Mouse (Mus musculus) A20 (cell line): ENCODE results near the gene Dgkz.

Experiments
- DNase-seq: peaks from one replicate; pipeline ENCODE4 v3.0.0-alpha.2; 2011; ENCODE audit warnings: low read depth, low spot score

The Dgkz gene

DNA sequence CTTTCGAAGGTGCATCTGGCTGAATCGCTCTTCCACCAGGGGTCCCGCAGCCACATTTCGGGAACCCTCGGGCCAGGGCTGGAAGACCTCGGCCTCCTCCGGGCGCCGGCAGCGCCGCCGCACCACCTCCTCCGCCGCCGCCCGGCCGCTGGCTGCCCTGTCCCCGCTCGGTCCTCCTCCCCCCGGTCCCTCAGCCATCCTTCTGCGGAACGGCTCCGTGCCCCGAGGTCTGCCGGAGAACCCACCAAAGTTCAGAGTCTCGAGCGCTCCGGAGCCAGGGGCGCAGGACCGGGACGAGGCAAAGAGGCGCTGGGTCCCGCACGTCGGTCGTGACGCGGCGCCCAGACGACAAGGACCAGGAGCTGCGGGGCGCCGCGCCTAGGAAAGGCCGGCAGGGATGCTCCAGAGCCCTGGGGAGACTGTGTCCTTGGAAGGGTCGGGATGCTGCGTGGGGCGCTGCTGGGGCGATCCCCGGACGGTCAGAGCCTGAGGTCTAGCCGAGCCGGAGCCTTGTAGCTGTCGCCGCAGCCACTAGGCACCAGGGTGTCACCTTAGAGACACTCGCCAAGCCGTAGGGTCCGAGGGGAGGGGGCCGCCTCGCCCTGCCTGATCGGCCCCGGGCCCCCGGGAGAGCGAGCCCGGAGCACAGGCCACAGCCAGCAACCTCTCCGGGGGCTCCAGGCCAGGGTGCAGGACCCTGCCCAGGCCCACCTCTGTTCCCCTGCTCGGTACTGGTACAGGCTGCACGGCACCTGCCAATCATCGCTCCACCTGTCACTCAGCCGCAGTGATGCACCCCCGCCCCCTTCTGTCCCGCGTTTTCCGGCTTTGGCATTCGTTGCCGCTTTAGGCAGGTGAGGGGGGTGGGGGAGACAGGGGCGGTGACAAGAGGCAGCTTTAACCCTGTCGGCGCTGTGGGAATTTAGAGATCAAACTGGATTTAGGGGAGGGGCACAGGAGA lies at the start of gene Dgkz:
Dgkz (minus strand) TSS at position 284 of the 961 bp plus-strand sequence.
- DNase-seq, result no peak

DNA sequence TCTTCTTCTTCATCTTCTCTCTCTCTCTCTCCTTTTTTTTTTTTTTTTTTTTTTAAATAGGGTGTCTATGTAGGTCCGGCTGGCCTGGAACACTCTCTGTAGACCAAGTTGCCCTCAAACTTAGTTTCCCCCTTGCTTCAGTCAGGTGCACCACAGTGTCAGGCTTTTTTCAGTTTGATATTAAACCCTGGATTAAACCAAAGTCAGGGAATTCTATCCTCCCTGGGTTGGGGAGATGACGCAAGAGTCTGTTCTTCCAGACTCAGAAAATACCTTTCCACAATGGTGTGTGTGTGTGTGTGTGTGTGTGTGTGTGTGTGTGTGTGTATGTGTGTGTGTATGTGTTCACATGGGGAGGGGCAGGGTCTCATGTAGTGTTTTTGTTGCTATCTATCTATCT lies 49.5 kb upstream of the Dgkz start:
- no peak for DNase-seq

GRCm38 (mm10) chr2:92024274-92024672 lies 48.6 kb upstream of the Dgkz start, which contains the start of gene Creb3l1:
Creb3l1 (minus strand) TSS chr2:92024502.
- peak; percentile 14 for DNase-seq

GRCm38 (mm10) chr2:92023362-92024273 lies 48.0 kb upstream of the Dgkz start:
- DNase-seq, result no peak

DNA sequence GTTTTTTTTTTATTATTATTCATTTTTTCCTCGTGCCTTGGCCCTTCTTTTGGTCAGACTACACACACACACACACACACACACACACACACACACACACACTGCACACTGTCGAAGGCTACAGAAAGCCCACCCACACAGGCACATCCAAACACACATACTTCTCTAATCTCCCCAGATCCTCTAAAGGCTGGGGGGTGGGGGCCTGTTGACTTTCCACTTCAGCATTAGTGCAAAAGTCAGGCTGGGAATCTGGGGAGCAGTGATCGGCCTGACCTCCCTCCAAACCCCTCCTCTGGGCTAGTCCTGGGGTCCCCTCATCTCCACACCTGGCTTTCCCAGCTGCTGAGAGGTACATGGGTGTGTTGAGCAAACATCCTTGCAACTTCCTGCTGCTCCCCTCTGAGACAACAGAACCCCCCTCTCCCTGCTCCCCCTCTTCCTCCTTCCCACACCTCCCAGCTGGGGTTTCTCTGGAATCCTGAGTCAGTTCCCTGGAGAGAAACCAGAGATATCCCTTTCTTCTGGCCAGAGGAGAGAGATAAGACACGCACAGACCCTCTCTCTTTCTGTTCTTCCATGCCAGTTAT lies 45.1 kb upstream of the Dgkz start:
- DNase-seq, result no peak

DNA sequence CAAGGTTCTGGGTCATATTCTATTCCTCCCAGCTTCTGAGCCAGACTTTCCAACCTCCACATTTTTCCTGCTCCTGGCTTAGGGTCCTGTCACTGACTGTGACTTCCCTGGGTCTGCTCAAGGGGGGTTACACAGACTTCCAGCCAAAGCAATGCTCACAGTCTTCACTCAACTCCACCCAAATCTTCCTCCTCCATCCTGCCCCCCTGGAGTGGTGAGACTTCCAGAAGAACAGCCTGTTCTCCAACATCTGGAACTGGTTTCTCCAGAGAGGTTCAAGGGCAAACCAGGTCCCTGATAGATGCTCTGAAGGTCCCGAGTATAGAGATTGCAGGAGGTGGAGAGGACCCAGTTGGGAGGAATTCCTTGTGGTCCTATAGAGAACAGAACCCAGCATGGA lies 41.8 kb upstream of the Dgkz start:
- no peak for DNase-seq

DNA sequence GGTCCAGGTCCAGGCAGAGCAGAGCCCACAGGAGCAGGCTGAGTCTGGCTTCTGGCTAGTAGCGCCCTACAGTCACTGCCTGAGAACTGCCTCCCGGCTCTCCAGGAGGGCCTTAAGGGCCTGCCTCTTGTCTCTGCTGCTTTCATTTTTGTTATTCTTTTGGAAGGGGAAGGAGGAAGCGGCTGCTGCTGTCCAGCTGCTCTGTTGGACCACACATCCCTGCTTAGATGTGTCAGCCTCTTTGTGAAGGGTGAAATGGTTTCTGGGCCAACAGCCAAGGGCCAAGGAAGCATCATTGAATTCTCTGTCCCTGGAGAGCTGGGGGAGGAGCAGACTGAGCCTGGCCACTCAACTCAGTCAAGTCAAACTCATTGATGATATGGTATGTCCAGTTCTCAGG lies 41.3 kb upstream of the Dgkz start:
- no peak for DNase-seq

DNA sequence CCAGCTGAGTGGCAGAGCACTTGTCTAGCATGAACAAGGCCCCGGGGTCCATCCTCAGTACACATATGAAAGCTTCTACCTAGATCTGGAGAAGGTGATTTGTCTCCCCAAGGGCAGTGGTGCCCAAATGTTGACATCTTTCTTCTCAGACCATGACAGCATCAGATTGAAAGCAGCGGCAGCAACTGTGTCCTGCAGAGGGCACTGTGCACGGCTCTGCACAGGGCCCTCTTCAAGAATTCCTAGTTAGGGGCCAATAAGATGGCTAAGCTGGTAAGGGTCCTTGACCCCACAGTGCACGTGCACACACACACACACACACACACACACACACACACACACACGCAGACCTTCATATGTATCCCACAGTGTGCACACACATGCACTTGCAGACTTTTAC lies 39.2 kb upstream of the Dgkz start:
- DNase-seq, result peak; percentile 38

- DNase-seq, result no peak
Measured at GRCm38 (mm10) chr2:92014248-92014647, 38.6 kb upstream of the Dgkz start.

DNA sequence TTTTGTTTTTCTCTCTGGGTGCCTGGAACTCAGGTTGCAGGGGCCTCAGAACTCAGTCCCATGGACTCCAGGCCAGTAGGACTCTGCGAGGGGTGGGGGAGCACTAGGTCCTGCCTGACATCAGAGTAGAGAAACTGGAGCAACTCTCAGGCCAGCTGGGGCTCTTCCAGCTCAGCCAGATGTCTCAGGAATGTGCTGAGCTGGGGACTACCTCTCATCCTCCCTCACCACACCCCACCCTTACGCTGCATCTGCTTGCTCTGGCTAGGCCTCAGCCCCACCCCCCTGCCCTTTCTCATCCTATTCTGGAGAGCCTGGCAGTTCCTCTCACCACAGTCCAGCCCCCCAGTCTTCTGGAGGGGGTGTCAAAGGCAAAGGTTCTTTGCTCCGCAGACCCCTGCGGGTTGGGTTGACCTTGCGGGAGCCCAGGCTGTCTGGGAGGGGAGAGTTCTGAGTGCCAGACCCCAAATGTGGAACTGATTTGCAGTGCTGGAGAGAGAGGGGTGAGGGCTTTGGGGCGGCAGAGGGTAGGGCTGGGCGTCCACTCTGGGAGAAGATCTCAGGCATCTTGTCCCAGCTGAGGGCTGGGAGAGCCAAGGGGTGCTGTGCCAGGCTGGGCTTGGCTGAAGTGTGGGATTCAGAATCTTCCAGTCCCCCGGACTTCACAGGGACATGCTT lies 37.2 kb upstream of the Dgkz start:
- DNase-seq, result no peak

DNA sequence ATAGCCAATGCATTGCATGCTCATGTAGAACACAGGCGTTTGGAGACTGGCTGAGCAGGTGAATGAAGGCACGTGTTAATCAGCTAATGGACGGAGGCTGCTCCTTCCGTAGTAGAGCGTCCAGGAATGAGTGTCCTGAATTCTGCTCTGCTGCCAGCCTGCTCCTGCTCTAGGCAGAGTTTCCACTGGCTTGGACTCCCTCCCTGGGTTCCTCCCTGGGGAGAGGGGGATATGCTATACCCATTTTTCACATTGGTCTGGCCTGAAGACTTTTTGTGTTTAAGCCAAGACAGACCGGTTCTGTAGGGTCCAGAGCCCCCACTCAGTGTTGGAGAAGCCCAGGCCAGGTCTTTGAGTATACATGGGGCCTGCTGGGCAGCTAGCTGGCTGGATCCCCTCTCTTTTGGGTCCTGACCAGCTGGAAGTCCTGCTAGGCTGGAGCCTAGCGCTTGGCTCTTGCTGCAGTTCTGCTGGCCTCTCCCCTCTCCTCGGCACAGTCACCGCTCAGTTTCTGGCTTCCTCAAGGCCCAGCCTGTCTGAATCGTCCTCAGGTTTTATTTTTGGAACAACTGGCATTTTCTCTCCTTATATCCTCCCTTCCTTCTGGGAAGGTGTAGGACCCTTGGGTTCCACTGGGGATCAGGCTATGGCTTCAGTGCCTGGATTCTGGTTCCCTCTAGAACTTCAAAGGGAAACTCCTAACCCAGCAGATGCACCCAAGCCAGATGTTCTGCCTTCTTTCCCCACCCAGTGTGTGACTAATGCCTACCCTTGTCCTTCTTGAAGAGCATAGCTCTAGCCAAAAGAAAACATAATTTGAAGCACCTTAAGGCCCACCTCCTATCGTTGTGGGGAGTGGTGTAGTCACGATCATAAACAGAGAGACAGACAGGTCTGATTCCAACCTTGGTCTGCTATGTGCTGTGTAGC lies 36.0 kb upstream of the Dgkz start:
- no peak for DNase-seq

DNA sequence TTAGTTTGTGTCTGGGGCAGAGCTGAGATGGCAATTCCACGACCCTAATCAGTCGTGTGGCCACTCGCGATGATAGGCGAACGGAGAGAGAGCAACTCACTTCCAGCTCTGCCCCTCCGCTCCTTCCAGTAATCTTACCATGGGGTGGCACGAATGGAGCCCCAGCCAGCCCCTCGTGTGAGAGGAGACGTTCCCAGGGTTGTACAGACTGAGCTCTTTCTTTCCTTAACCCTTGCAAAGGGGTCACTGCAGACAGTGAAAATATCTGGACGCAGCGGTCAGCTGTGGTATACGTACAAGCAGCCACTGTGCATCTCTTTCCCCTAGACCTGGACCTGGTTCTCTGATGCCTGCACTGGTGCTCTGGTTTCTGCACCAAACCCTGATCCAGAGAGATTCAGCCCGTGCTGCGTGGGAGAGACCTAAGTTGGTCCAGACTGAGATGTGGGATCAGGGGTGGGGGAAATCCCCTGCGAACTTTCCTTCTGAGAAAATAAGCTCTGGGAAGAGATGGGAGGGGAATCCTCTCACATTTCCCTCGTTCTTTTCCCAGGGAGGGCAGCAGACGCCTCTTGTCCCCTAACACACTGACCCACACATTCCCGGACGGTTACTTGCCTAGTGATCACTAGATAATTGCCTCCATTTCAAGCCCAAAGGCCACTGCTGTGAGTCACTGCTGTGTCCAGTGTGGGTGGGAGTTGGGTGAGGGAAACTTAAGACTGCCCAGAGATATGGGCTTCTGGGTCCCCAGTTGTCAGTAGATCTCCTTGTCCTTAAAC lies 33.1 kb upstream of the Dgkz start:
- no peak for DNase-seq

- peak; percentile 95 for DNase-seq
Measured at GRCm38 (mm10) chr2:92007933-92008622, 32.4 kb upstream of the Dgkz start.

GRCm38 (mm10) chr2:92006983-92007921 lies 31.6 kb upstream of the Dgkz start:
- DNase-seq, result peak; percentile 17

DNA sequence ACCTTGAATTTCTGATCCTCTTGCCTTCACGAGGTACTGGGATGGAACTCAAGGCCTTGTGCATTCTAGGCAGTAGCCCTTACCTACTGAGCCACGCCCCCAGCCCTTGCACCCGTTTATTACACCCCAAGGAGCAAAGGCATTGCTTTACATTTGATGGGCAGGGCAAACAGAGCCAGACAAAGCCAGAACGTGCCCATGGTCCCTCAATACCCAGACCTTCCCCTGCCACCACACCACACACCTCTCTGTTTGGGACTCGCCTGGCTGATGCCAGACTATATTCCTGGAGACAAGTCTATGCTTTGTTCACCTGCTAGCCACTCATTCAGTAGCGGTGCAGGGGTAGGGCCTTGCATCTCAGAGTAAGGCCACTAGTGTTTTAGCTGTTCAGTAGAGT lies 30.8 kb upstream of the Dgkz start:
- DNase-seq, result no peak

DNA sequence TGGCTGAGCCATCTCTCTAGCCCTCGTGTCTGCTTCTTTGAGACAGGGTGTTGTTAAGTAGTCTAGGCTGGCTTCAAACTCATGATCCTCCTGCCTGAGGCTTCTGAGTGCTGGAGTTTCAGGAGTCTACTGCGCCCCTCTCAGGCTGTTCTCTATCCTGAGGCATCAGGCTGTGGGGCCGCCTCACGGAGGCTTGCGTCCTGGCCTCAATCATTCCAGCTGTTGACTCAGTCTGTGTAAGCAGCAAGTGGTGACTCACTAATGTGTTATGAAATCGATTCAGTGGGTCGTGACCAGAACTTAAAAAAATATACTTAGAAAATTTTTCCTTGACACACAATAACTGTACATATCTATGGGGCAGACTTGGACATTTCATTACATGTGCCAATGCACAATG lies 29.0 kb upstream of the Dgkz start:
- no peak for DNase-seq

GRCm38 (mm10) chr2:91997905-91998608 lies 22.4 kb upstream of the Dgkz start:
- DNase-seq, result no peak
